Mouse (Mus musculus) stomach, postnatal 0 days (tissue): ENCODE results near the gene Ubr2.

Source experiments
- CTCF ChIP-seq: IDR thresholded peaks from 2 replicates; pipeline ENCODE4 v1.5.1; 2016; ENCODE audit warnings: antibody characterized with exemption, low read depth, mild to moderate bottlenecking, moderate library complexity
- EP300 ChIP-seq: optimal IDR thresholded peaks from 2 replicates; pipeline ENCODE3; 2016; ENCODE audit warnings: antibody characterized with exemption

- TF ChIP-seq CTCF = peak; percentile 82
- TF ChIP-seq EP300 = no peak
Measured at GRCm38 (mm10) chr17:46933557-46934348, 76.6 kb downstream of the Ubr2 start.
